Mouse (Mus musculus) midbrain, embryonic 11.5 days (tissue): ENCODE results near the gene Ppp6r3. TPM values are rescaled to one million over a fixed set of nuclear protein-coding genes. Genes with fewer than 3 reads are reported as not detected.
A peak's percentile ranks its signal among the peaks of the same experiment; 100 is the strongest.

ENCODE experiments used
- ATAC-seq: fragments of 200-750 bp; cut with Nextera tagmentation; 2 replicates; pipeline ENCODE4 v1.8.0; 2017; ENCODE audit warnings: moderate TSS enrichment, moderate library complexity; ENCODE audit not compliant: low FRiP score
- DNase-seq: peaks from one replicate; pipeline ENCODE4 v3.0.0; 2015; ENCODE audit warnings: low spot score; ENCODE audit errors: missing footprints
- H3K27ac ChIP-seq: fragments of 300-500 bp; sonication (generic); 2 replicates; pipeline ENCODE4 v1.5.1; 2014; ENCODE audit warnings: low read depth, low read length
- H3K27me3 ChIP-seq: fragments of 300-500 bp; sonication (generic); 2 replicates; pipeline ENCODE4 v1.6.1; 2014; ENCODE audit warnings: mild to moderate bottlenecking, low read length, moderate library complexity, mixed read lengths; ENCODE audit not compliant: control insufficient read depth, insufficient read depth
- H3K36me3 ChIP-seq: fragments of 300-500 bp; sonication (generic); 2 replicates; pipeline ENCODE4 v1.6.1; 2014; ENCODE audit warnings: mild to moderate bottlenecking, low read length, moderate library complexity, mixed read lengths; ENCODE audit not compliant: control insufficient read depth, insufficient read depth
- H3K4me1 ChIP-seq: fragments of 300-500 bp; sonication (generic); 2 replicates; pipeline ENCODE4 v1.6.1; 2014; ENCODE audit warnings: low read length; ENCODE audit not compliant: control insufficient read depth, insufficient read depth
- H3K4me2 ChIP-seq: fragments of 300-500 bp; sonication (generic); 2 replicates; pipeline ENCODE4 v1.6.1; 2014; ENCODE audit warnings: mild to moderate bottlenecking, moderate library complexity
- H3K4me3 ChIP-seq: fragments of 300-500 bp; sonication (generic); 2 replicates; pipeline ENCODE4 v1.5.1; 2014; ENCODE audit warnings: low read depth, low read length
- H3K9ac ChIP-seq: fragments of 300-500 bp; sonication (generic); 2 replicates; pipeline ENCODE4 v1.6.1; 2014; ENCODE audit warnings: low read length
- H3K9me3 ChIP-seq: fragments of 300-500 bp; sonication (generic); 2 replicates; pipeline ENCODE4 v1.6.1; 2016; ENCODE audit warnings: low read length; ENCODE audit not compliant: control insufficient read depth
- WGBS: fragments of 180-500 bp; shearing (Covaris S2); extraction: QIAGEN DNeasy Blood & Tissue Kit; methylation state at CpG from one replicate; pipeline ENCODE4 v1.1.7; 2014; 5-methylcytosine and 5-hydroxymethylcytosine counted together
- polyA plus RNA-seq: library from polyadenylated mRNA; unstranded; fragments of >200 nt; fragmentation: Nextera tagmentation; extraction: Ambion mirVana; gene quantifications from 2 replicates; pipeline ENCODE4 v1.2.1, GENCODE M21; 2014

Ppp6r3 gene
- polyA plus RNA-seq, 1 experiment from 2014 or later: 81.8 TPM

DNA sequence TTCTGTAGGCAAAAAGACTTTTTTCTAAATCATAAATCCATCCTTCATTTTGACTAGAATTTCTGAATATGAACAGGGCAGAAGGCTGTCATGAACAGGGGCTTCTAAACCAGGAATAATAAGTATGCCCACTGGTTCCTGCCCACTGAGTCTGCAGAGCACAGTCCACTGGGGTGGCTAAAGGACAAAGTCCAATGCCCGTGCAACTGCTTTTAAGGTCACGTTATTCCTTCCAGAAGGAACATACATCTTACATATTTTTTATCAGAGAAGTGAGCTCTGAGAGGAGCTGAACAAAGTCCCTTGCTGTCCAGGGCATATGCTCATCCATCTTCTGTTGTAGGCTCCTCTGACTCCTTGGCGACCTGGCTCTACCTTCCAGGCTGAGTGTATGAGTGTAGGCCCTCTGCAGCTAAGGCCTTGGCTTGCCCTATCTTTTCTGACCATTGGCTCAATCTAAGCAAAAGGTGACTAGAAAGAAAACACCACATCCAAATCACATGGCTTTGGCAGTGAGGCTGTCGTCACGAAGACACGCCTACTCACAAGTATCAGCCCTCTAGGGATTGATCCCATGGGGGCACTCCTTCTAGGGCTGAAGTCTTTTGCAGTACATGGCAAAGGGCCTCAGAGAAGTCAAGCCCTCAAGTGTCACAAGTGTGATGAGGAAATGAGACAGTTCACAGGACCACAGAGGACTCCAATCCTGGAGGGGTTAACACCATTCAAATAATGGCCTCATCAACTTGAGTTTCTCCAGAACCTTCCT is 117.0 kb downstream of the Ppp6r3 start:
- DNase-seq: no peak
- H3K27ac ChIP-seq: no peak overlapping the region
- no peak for ATAC-seq
- WGBS: 95% methylated on average over 6 of the region's 6 CpGs
- H3K4me2 ChIP-seq: no peak overlapping the region
- H3K27me3 ChIP-seq: no peaks in the 10 kb centered on the region
- H3K4me3 ChIP-seq: no peak overlapping the region
- H3K9me3 ChIP-seq: no peaks in the 10 kb centered on the region
- H3K36me3 ChIP-seq: peaks cover 36% of the 10 kb centered on the region
- H3K4me1 ChIP-seq: no peaks in the 10 kb centered on the region
- H3K9ac ChIP-seq: no peak overlapping the region

DNA sequence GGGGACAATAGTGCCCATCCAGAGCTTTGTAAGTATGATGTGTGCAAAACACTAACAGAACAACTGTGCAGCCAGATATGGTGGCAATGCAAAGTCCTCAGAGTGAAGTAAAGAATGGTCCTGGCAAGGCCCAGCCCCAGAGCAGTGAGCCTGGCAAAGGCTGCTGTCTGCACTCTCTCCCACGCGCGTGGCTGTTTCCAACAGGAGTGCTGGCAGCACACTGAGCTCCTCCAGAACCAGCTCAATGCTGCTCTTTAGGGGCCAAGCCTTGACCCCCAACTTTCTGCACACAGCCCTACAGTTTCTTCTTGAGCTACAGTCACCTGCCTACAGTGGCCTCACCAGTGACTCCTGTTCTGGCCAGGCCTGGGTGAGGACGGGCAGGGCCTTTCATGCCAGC is 117.8 kb downstream of the Ppp6r3 start:
- no peak for DNase-seq
- no peak overlapping the region for H3K27ac ChIP-seq
- ATAC-seq: no peak
- H3K4me2 ChIP-seq: no peak overlapping the region
- H3K27me3 ChIP-seq: no peaks in the 10 kb centered on the region
- H3K4me3 ChIP-seq: no peak overlapping the region
- no peaks in the 10 kb centered on the region for H3K4me1 ChIP-seq
- no peak overlapping the region for H3K9ac ChIP-seq
- peaks cover 30% of the 10 kb centered on the region for H3K36me3 ChIP-seq
- 96% methylated on average over 4 of the region's 4 CpGs for WGBS
- no peaks in the 10 kb centered on the region for H3K9me3 ChIP-seq

DNA sequence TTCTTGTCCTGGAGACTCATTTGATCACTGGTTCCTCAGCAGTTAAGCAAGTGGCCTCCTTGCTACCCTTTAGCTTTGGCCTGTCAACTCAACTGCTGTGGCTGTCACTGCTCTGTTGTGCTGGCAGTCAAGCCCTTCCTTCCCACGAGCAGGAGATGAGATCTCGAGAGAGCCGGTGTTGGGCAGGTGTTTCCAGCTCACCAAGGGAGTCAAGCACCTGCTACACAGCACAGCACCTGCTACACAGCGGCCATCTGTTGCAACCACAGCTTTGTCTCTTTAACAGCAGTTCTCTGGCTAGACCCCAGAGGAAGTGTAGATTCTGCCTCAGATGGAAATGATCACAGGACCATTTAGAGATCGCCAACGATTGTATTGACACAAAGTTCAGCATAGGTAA is 123.9 kb downstream of the Ppp6r3 start:
- Histone ChIP-seq H3K9ac (no peak overlapping the region), H3K9me3 (no peaks in the 10 kb centered on the region), H3K36me3 (peaks cover 9% of the 10 kb centered on the region), H3K27ac (no peak overlapping the region), H3K4me3 (no peak overlapping the region), H3K27me3 (no peaks in the 10 kb centered on the region), H3K4me1 (no peaks in the 10 kb centered on the region), H3K4me2 (no peak overlapping the region)
- peak; percentile 54 for ATAC-seq
- 68% methylated on average over 6 of the region's 6 CpGs for WGBS
- no peak for DNase-seq

GRCm38 (mm10) chr19:3451170-3451569 is 124.4 kb downstream of the Ppp6r3 start:
- ATAC-seq: peak; percentile 81

GRCm38 (mm10) chr19:3450714-3451113 is 124.8 kb downstream of the Ppp6r3 start:
- Histone ChIP-seq H3K4me1 (no peaks in the 10 kb centered on the region), H3K36me3 (peaks cover 9% of the 10 kb centered on the region), H3K27ac (no peak overlapping the region), H3K4me2 (no peak overlapping the region), H3K9ac (no peak overlapping the region), H3K4me3 (no peak overlapping the region), H3K9me3 (no peaks in the 10 kb centered on the region), H3K27me3 (no peaks in the 10 kb centered on the region)
- DNase-seq: no peak
- WGBS: 92% methylated on average over 3 of the region's 3 CpGs
- peak; percentile 17; the same call in 1 of the 2 replicates for ATAC-seq

More at GRCm38 (mm10) chr19:3451170-3451569, 124.4 kb downstream of the Ppp6r3 start:
- Histone ChIP-seq H3K27ac (no peak overlapping the region), H3K9ac (no peak overlapping the region), H3K9me3 (no peaks in the 10 kb centered on the region), H3K4me2 (no peak overlapping the region), H3K4me3 (no peak overlapping the region), H3K36me3 (peaks cover 9% of the 10 kb centered on the region), H3K4me1 (no peaks in the 10 kb centered on the region), H3K27me3 (no peaks in the 10 kb centered on the region)
- DNase-seq: peak; percentile 96
- 35% methylated on average over 6 of the region's 6 CpGs for WGBS

GRCm38 (mm10) chr19:3449248-3449647 is 126.3 kb downstream of the Ppp6r3 start:
- H3K36me3 ChIP-seq: no peaks in the 10 kb centered on the region
- DNase-seq: no peak
- no peak overlapping the region for H3K27ac ChIP-seq
- no peaks in the 10 kb centered on the region for H3K4me1 ChIP-seq
- H3K4me2 ChIP-seq: no peak overlapping the region
- no peak overlapping the region for H3K4me3 ChIP-seq
- H3K27me3 ChIP-seq: no peaks in the 10 kb centered on the region
- no peak overlapping the region for H3K9ac ChIP-seq
- WGBS: 80% methylated on average over 3 of the region's 3 CpGs
- ATAC-seq: no peak
- no peaks in the 10 kb centered on the region for H3K9me3 ChIP-seq

DNA sequence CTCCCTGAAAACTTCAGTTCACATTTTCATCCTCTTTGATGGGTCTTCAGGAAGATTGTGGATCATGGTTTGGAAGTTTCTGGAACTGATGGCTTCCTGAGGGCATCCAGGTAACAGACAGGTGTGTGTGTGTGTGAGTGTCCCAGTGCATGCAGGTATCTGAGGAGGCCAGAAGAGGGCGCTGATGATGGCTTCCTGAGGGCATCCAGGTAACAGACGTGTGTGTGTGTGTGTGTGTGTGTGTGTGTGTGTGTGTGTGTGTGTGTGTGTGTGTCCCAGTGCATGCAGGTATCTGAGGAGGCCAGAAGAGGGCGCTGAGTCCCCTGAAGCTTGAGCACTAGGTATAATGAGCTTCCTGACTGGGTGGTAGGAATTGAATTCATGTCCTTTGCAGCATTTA is 128.2 kb downstream of the Ppp6r3 start:
- Histone ChIP-seq H3K27me3 (no peaks in the 10 kb centered on the region), H3K4me3 (no peak overlapping the region), H3K4me2 (no peak overlapping the region), H3K9me3 (no peaks in the 10 kb centered on the region), H3K36me3 (no peaks in the 10 kb centered on the region), H3K27ac (no peak overlapping the region), H3K4me1 (no peaks in the 10 kb centered on the region), H3K9ac (no peak overlapping the region)
- DNase-seq: no peak
- WGBS: 74% methylated on average over 3 of the region's 3 CpGs
- ATAC-seq: no peak

DNA sequence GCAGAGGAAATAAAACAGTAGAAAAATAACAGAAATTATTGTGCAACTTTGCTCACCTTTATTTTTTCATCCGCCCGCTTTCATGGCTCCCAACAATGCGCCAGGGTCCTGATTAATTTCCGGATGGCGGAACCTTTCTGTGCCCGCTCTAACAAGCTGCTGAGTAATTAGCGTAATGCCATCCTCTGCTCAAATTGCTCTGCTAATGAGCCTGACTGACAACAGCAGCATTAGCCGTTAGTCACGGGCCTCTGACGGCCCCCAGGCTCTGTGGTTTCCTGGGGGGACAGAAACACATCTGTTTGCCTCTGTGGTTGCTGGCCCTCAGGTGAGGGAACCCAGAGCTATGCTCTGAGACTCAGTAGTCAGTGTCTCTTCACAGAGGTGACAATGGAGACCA is 134.5 kb downstream of the Ppp6r3 start:
- ATAC-seq (no peak), DNase-seq (no peak)
- WGBS: 81% methylated on average over 10 of the region's 10 CpGs
- no peak overlapping the region for H3K4me3 ChIP-seq
- H3K9ac ChIP-seq: no peak overlapping the region
- no peaks in the 10 kb centered on the region for H3K27me3 ChIP-seq
- no peaks in the 10 kb centered on the region for H3K36me3 ChIP-seq
- no peaks in the 10 kb centered on the region for H3K4me1 ChIP-seq
- H3K27ac ChIP-seq: no peak overlapping the region
- no peak overlapping the region for H3K4me2 ChIP-seq
- H3K9me3 ChIP-seq: no peaks in the 10 kb centered on the region

GRCm38 (mm10) chr19:3440667-3441066 is 134.9 kb downstream of the Ppp6r3 start:
- Histone ChIP-seq H3K4me2 (no peak overlapping the region), H3K9ac (no peak overlapping the region), H3K9me3 (no peaks in the 10 kb centered on the region), H3K36me3 (no peaks in the 10 kb centered on the region), H3K4me1 (no peaks in the 10 kb centered on the region), H3K4me3 (no peak overlapping the region), H3K27ac (no peak overlapping the region), H3K27me3 (no peaks in the 10 kb centered on the region)
- no peak for ATAC-seq
- 78% methylated on average over 5 of the region's 5 CpGs for WGBS
- no peak for DNase-seq
